Mouse (Mus musculus) heart, embryonic 10.5 days (tissue): ENCODE results near the gene Mrpl10. TPM values are rescaled to one million over a fixed set of nuclear protein-coding genes. Genes with fewer than 3 reads are reported as not detected.

Source experiments
- DNase-seq: peaks from one replicate; pipeline ENCODE4 v3.0.0-alpha.2; 2017; ENCODE audit warnings: low spot score
- H3K27ac ChIP-seq: fragments of 300-500 bp; sonication (generic); 2 replicates; pipeline ENCODE4 v1.5.1; 2016; ENCODE audit warnings: mild to moderate bottlenecking
- H3K27me3 ChIP-seq: fragments of 300-500 bp; sonication (generic); 2 replicates; pipeline ENCODE4 v1.6.1; 2016; ENCODE audit warnings: mild to moderate bottlenecking; ENCODE audit not compliant: poor library complexity, insufficient read depth, severe bottlenecking
- H3K36me3 ChIP-seq: fragments of 300-500 bp; sonication (generic); 2 replicates; pipeline ENCODE4 v1.6.1; 2016; ENCODE audit warnings: mild to moderate bottlenecking, moderate library complexity
- H3K4me1 ChIP-seq: fragments of 300-500 bp; sonication (generic); 2 replicates; pipeline ENCODE4 v1.6.1; 2016; ENCODE audit warnings: mild to moderate bottlenecking
- H3K4me3 ChIP-seq: fragments of 300-500 bp; sonication (generic); 2 replicates; pipeline ENCODE4 v1.5.1; 2016; ENCODE audit warnings: mild to moderate bottlenecking, moderate library complexity
- H3K9me3 ChIP-seq: fragments of 300-500 bp; sonication (generic); 2 replicates; pipeline ENCODE4 v1.6.1; 2016; ENCODE audit warnings: mild to moderate bottlenecking, moderate library complexity
- WGBS: fragments of 180-500 bp; shearing (Covaris S2); methylation state at CpG from one replicate; pipeline ENCODE4 v1.1.7; 2016; 5-methylcytosine and 5-hydroxymethylcytosine counted together
- polyA plus RNA-seq: library from polyadenylated mRNA; unstranded; fragments of >200 nt; fragmentation: Nextera tagmentation; extraction: Ambion mirVana; gene quantifications from 2 replicates; pipeline ENCODE4 v1.2.1, GENCODE M21; 2016

Gene Mrpl10
- polyA plus RNA-seq, 1 experiment from 2014 or later: 93.1 TPM

GRCm38 (mm10) chr11:97063921-97064295, 22.5 kb downstream of the Mrpl10 start:
- DNase-seq: no peak
- Histone ChIP-seq H3K9me3 (no peaks in the 10 kb centered on the region), H3K36me3 (peaks cover 60% of the 10 kb centered on the region), H3K27me3 (peaks cover 9% of the 10 kb centered on the region; the same call in 1 of the 2 replicates), H3K4me1 (peaks cover 16% of the 10 kb centered on the region; the same call in 1 of the 2 replicates), H3K27ac (no peak overlapping the region), H3K4me3 (no peak overlapping the region)
- 81% methylated on average over 3 of the region's 3 CpGs for WGBS

- WGBS: 79% methylated on average over 12 of the region's 12 CpGs
- Histone ChIP-seq H3K27ac (no peak overlapping the region), H3K27me3 (peaks cover 9% of the 10 kb centered on the region; the same call in 1 of the 2 replicates), H3K4me1 (peaks cover 14% of the 10 kb centered on the region; the same call in 1 of the 2 replicates), H3K9me3 (no peaks in the 10 kb centered on the region), H3K36me3 (peaks cover 43% of the 10 kb centered on the region), H3K4me3 (no peak overlapping the region)
- DNase-seq: no peak
Observed at GRCm38 (mm10) chr11:97065538-97066295, 24.4 kb downstream of the Mrpl10 start.

GRCm38 (mm10) chr11:97066656-97067360, 25.4 kb downstream of the Mrpl10 start:
- peaks cover 9% of the 10 kb centered on the region; the same call in 1 of the 2 replicates for H3K27me3 ChIP-seq
- no peak for DNase-seq
- H3K27ac ChIP-seq: no peak overlapping the region
- 0 out of 2 replicates have a peak overlapping the region, but pooled peaks have one; percentile 7 for H3K4me3 ChIP-seq
- 47% methylated on average over 22 of the region's 22 CpGs for WGBS
- H3K9me3 ChIP-seq: no peaks in the 10 kb centered on the region
- peaks cover 32% of the 10 kb centered on the region for H3K36me3 ChIP-seq
- H3K4me1 ChIP-seq: peaks cover 23% of the 10 kb centered on the region

DNA sequence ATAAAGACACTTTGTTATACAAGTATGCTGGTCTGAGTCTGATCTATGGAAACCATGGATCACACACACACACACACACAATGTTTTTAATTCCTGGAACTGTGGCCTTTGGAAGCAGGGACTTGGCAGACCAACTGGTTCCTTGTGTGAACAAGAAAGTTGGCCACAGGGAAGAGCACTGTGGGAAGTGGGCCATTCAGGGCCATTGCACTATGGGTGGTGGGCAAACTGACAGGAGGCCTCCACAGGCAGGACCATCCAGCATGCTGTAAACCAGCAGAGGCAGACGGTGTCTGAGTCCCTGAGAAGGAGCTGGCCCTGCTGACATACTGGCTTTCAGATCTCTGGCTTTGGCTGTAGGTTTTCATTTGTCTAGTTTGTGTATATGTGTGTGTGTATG, 28.0 kb downstream of the Mrpl10 start:
- H3K36me3 ChIP-seq: peaks cover 24% of the 10 kb centered on the region
- H3K9me3 ChIP-seq: no peaks in the 10 kb centered on the region
- DNase-seq: no peak
- H3K4me3 ChIP-seq: no peak overlapping the region
- H3K4me1 ChIP-seq: peaks cover 26% of the 10 kb centered on the region
- H3K27ac ChIP-seq: no peak overlapping the region
- WGBS: 74% methylated on average over 1 of the region's 1 CpGs
- H3K27me3 ChIP-seq: peaks cover 9% of the 10 kb centered on the region; the same call in 1 of the 2 replicates

GRCm38 (mm10) chr11:97069770-97070169, 28.4 kb downstream of the Mrpl10 start:
- Histone ChIP-seq H3K36me3 (peaks cover 23% of the 10 kb centered on the region), H3K4me1 (peaks cover 29% of the 10 kb centered on the region), H3K27me3 (peaks cover 9% of the 10 kb centered on the region; the same call in 1 of the 2 replicates), H3K4me3 (no peak overlapping the region), H3K9me3 (no peaks in the 10 kb centered on the region), H3K27ac (no peak overlapping the region; the same call in 1 of the 2 replicates)
- DNase-seq: no peak
- 84% methylated on average over 2 of the region's 2 CpGs for WGBS

DNA sequence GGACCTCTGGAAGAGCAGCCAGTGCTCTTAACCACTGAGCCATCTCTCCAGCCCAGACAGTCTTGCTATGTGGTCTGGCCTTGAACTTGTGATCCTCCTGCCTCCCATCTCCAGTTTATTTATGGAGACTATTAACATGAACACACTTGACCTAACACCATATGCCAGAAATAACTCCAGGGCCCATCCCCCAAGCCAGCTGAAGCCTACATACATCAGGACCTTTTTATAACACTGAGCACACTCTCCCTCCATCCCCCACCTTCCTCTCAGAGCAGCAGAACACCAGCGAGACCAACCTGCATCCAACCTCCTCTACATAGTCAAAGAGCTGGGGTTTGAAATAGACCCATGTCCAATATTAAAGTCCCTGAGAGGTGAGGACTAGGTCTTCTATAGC, 29.8 kb downstream of the Mrpl10 start:
- DNase-seq: no peak
- 50% methylated on average over 1 of the region's 1 CpGs for WGBS
- H3K27ac ChIP-seq: peak overlapping the region; percentile 52; the same call in 1 of the 2 replicates

GRCm38 (mm10) chr11:97072533-97072932, 31.2 kb downstream of the Mrpl10 start:
- no peak overlapping the region for H3K4me3 ChIP-seq
- H3K9me3 ChIP-seq: no peaks in the 10 kb centered on the region
- H3K27me3 ChIP-seq: peaks cover 9% of the 10 kb centered on the region; the same call in 1 of the 2 replicates
- H3K36me3 ChIP-seq: peaks cover 10% of the 10 kb centered on the region
- DNase-seq: no peak
- H3K4me1 ChIP-seq: peaks cover 15% of the 10 kb centered on the region
- WGBS: 34% methylated on average over 3 of the region's 3 CpGs
- H3K27ac ChIP-seq: no peak overlapping the region

More for the DNA sequence above, 29.8 kb downstream of the Mrpl10 start:
- Histone ChIP-seq H3K27me3 (peaks cover 9% of the 10 kb centered on the region; the same call in 1 of the 2 replicates), H3K4me1 (peaks cover 21% of the 10 kb centered on the region), H3K36me3 (peaks cover 22% of the 10 kb centered on the region), H3K9me3 (no peaks in the 10 kb centered on the region), H3K4me3 (no peak overlapping the region)

- Histone ChIP-seq H3K4me3 (no peak overlapping the region), H3K36me3 (no peaks in the 10 kb centered on the region), H3K4me1 (peaks cover 15% of the 10 kb centered on the region), H3K9me3 (no peaks in the 10 kb centered on the region), H3K27me3 (no peaks in the 10 kb centered on the region), H3K27ac (no peak overlapping the region)
- DNase-seq: no peak
- 59% methylated on average over 8 of the region's 8 CpGs for WGBS
Observed at GRCm38 (mm10) chr11:97074235-97074634, 32.9 kb downstream of the Mrpl10 start.

GRCm38 (mm10) chr11:97078751-97079150, 37.4 kb downstream of the Mrpl10 start:
- peak; percentile 83 for DNase-seq
- no peaks in the 10 kb centered on the region for H3K36me3 ChIP-seq
- peaks cover 4% of the 10 kb centered on the region for H3K9me3 ChIP-seq
- WGBS: 36% methylated on average over 4 of the region's 4 CpGs
- H3K4me3 ChIP-seq: no peak overlapping the region
- peaks cover 11% of the 10 kb centered on the region for H3K27me3 ChIP-seq
- H3K27ac ChIP-seq: no peak overlapping the region
- peaks cover 10% of the 10 kb centered on the region for H3K4me1 ChIP-seq

DNA sequence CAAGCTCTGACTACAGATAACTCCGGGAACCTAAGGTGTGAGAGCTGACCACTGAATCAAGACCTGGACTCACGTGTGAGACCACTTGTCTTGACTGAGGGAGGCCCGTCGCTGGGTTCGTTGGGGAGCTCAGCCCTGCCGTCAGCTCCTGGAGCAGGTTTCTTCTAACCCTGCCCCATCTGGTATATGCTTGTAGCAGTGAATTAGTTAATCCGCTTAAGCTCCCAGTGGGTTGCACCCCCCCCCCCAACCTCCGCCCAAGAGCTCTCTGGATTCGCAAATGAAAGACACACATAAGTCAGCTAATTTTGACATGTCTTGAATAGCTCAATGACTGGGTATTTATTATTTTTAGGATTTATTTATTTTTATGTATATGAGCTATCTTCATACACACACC, 38.9 kb downstream of the Mrpl10 start:
- H3K9me3 ChIP-seq: peaks cover 4% of the 10 kb centered on the region
- H3K36me3 ChIP-seq: no peaks in the 10 kb centered on the region
- WGBS: 16% methylated on average over 9 of the region's 9 CpGs
- no peak overlapping the region for H3K27ac ChIP-seq
- H3K27me3 ChIP-seq: peaks cover 26% of the 10 kb centered on the region
- H3K4me3 ChIP-seq: no peak overlapping the region
- H3K4me1 ChIP-seq: peaks cover 10% of the 10 kb centered on the region
- DNase-seq: no peak

- Histone ChIP-seq H3K27me3 (peaks cover 26% of the 10 kb centered on the region), H3K27ac (no peak overlapping the region), H3K9me3 (peaks cover 11% of the 10 kb centered on the region), H3K4me3 (0 out of 2 replicates have a peak overlapping the region, but pooled peaks have one; percentile 22), H3K36me3 (no peaks in the 10 kb centered on the region), H3K4me1 (peaks cover 10% of the 10 kb centered on the region)
- whole genome bisulfite sequencing: 39% methylated on average over 11 of the region's 11 CpGs
- DNase-seq: no peak
Observed at GRCm38 (mm10) chr11:97082977-97083376, 41.6 kb downstream of the Mrpl10 start.

GRCm38 (mm10) chr11:97083401-97084140, 42.2 kb downstream of the Mrpl10 start:
- no peak for DNase-seq
- Histone ChIP-seq H3K4me3 (peak overlapping the region; percentile 22), H3K9me3 (peaks cover 11% of the 10 kb centered on the region), H3K4me1 (peaks cover 10% of the 10 kb centered on the region), H3K27ac (no peak overlapping the region), H3K27me3 (peaks cover 26% of the 10 kb centered on the region), H3K36me3 (no peaks in the 10 kb centered on the region)
- WGBS: 23% methylated on average over 22 of the region's 22 CpGs
